Mouse (Mus musculus): ENCODE measurements around the gene Ttf1.
"Not testable (repeated sequence)": the region's sequence is repeated elsewhere in the genome, so short reads cannot be mapped to it uniquely, and the experiment has no call there.

Gene Ttf1

GRCm38 (mm10) chr2:29054991-29055390, 5.1 kb upstream of the Ttf1 start, which contains the start of gene Cfap77:
TSS of gene Cfap77 (minus strand) at chr2:29055066.
- DNase-seq (ENCODE audit: low read depth), result peak; percentile 41

- no peak for DNase-seq (ENCODE audit: low read depth)
Measured at GRCm38 (mm10) chr2:29065796-29066195, 5.7 kb downstream of the Ttf1 start.

GRCm38 (mm10) chr2:29066410-29066809, 6.3 kb downstream of the Ttf1 start:
- peak; percentile 51 for DNase-seq (ENCODE audit: low read depth)

- DNase-seq (ENCODE audit: low read depth), result no peak
Measured at GRCm38 (mm10) chr2:29074676-29075075, 14.6 kb downstream of the Ttf1 start.

GRCm38 (mm10) chr2:29075331-29076070, 15.4 kb downstream of the Ttf1 start:
- no peak for DNase-seq (ENCODE audit: low read depth)

GRCm38 (mm10) chr2:29076226-29076625, 16.2 kb downstream of the Ttf1 start:
- DNase-seq (ENCODE audit: low read depth), result no peak

GRCm38 (mm10) chr2:29081965-29082364, 21.9 kb downstream of the Ttf1 start:
- DNase-seq (ENCODE audit: low read depth), result peak; percentile 27

GRCm38 (mm10) chr2:29086026-29086425, 26.0 kb downstream of the Ttf1 start:
- no peak for DNase-seq (ENCODE audit: low read depth)

- DNase-seq (ENCODE audit: low read depth), result not testable (repeated sequence)
Measured at GRCm38 (mm10) chr2:29089276-29089675, 29.2 kb downstream of the Ttf1 start.

- DNase-seq (ENCODE audit: low read depth), result no peak
Measured at GRCm38 (mm10) chr2:29095674-29096073, 35.6 kb downstream of the Ttf1 start.

GRCm38 (mm10) chr2:29096751-29097150, 36.7 kb downstream of the Ttf1 start:
- no peak for DNase-seq (ENCODE audit: low read depth)

- no peak for DNase-seq (ENCODE audit: low read depth)
Measured at GRCm38 (mm10) chr2:29097465-29097864, 37.4 kb downstream of the Ttf1 start.

- DNase-seq (ENCODE audit: low read depth), result not testable (repeated sequence)
Measured at GRCm38 (mm10) chr2:29097955-29098354, 37.9 kb downstream of the Ttf1 start.

GRCm38 (mm10) chr2:29098786-29099185, 38.7 kb downstream of the Ttf1 start:
- no peak for DNase-seq (ENCODE audit: low read depth)

- DNase-seq (ENCODE audit: low read depth), result no peak
Measured at GRCm38 (mm10) chr2:29099646-29100045, 39.6 kb downstream of the Ttf1 start.

- no peak for DNase-seq (ENCODE audit: low read depth)
Measured at GRCm38 (mm10) chr2:29100822-29101534, 40.9 kb downstream of the Ttf1 start.

GRCm38 (mm10) chr2:29102416-29103377, 42.6 kb downstream of the Ttf1 start:
- not testable (repeated sequence) for DNase-seq (ENCODE audit: low read depth)

- DNase-seq (ENCODE audit: low read depth), result no peak
Measured at GRCm38 (mm10) chr2:29120969-29121368, 60.9 kb downstream of the Ttf1 start.

GRCm38 (mm10) chr2:29122446-29122845, 62.4 kb downstream of the Ttf1 start:
- no peak for DNase-seq (ENCODE audit: low read depth)

GRCm38 (mm10) chr2:29123907-29124569, 64.0 kb downstream of the Ttf1 start, which contains the start of gene Setx:
TSS of gene Setx (plus strand) at chr2:29124181.
- no peak for DNase-seq (ENCODE audit: low read depth)

GRCm38 (mm10) chr2:29124571-29124935, 64.5 kb downstream of the Ttf1 start:
- no peak for DNase-seq (ENCODE audit: low read depth)
